Mouse (Mus musculus) mesoderm, embryonic 11.5 days (tissue): ENCODE measurements at regions not wholly inside any gene's neighbourhood (a gene's known extent, or its start where the extent isn't known, plus 50 kb on each side); places are given as distances from the start of the nearest gene placed in this dataset.

Source experiments
- DNase-seq: peaks from one replicate; pipeline ENCODE4 v3.0.0-alpha.2; 2012; ENCODE audit warnings: low read depth, low spot score

DNA sequence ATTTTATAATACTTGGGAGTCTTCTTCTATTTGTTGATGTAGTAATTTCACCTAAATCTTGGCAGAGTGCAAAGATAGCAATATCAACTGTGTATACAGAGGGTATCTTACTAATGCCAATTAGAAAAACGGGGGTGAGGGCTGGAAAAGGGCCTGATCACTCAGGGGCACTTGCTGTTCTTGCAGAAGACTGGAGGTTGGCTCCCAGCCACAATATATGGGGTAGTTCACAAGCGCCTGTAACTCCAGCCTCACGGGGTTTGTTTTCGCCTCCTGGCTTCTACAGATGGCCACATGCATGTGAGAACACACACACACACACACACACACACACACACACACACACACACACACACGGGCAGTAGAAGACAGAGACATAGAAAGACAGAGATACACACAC, 185.7 kb downstream of the Plk2 start:
- no peak for DNase-seq

- DNase-seq = no peak
Observed at GRCm38 (mm10) chr13:110584765-110585164, 189.9 kb downstream of the Plk2 start.

GRCm38 (mm10) chr13:110594630-110595029, 199.8 kb downstream of the Plk2 start:
- no peak for DNase-seq

- no peak for DNase-seq
Observed at GRCm38 (mm10) chr13:110599666-110600065, 204.8 kb downstream of the Plk2 start.

GRCm38 (mm10) chr13:110600377-110600776, 205.5 kb downstream of the Plk2 start:
- DNase-seq = no peak

- no peak for DNase-seq
Observed at GRCm38 (mm10) chr13:110601352-110601751, 206.5 kb downstream of the Plk2 start.

GRCm38 (mm10) chr13:110601840-110602239, 207.0 kb downstream of the Plk2 start:
- no peak for DNase-seq

DNA sequence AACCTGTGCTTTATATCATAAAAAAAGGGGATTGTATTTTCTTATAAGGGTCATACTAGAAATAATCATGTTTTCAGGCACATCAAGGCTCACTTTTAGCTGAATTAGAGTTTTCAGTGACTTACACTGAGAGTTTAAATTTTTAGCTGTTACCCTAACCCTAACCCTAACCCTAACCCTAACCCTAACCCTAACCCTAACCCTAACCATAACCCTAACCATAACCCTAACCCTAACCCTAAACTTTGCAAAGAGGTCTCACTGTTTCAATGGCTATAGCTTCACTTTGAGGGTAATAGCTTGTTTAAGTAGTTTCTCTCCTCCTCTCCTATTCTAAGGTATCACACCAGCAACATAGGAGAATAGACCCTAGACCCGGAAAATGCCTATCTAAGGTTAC, 208.0 kb downstream of the Plk2 start:
- no peak for DNase-seq

- DNase-seq = no peak
Observed at GRCm38 (mm10) chr13:110619010-110619409, 224.2 kb downstream of the Plk2 start.

DNA sequence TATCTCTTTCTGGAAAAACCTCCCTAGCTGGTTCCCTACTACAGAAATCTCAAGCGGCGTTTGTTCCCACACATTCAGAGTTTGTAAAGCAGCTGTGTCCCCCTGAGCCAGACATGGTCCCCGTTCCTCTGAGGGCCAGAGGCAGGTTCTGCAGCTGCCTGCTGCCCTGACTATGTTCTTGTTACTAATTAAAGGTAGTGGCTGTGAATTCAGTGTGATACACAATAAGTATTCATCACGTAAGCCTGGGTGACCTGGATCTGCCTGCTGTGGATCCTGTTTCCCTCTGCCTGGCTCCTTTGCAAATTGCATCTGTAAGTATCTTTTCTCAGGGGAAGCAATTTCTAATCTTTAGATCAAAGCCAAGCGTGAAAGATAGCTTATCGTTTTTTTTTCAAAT, 232.3 kb downstream of the Plk2 start:
- no peak for DNase-seq

DNA sequence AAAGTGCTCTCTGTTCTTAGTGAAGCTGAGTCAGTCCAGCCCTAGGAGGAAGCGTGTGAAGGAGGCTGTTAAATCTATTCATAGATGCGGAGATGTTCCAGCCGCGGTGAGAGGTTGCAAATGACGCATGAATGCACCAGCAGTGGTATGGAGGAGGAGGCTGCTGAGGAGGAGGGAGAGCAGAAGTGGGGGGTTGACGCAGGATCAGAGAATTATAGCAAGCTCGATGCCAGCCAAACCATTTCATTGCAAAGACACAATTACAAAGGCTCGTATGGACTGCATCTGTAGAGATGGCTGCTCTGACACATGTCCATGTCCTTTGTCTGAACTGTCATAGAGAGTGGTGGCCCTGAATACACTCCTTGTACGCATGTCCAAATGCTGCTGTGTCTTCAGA, 232.9 kb downstream of the Plk2 start:
- DNase-seq = no peak

- DNase-seq = no peak
Observed at GRCm38 (mm10) chr13:110628201-110628600, 233.4 kb downstream of the Plk2 start.

GRCm38 (mm10) chr13:110633261-110633781, 238.5 kb downstream of the Plk2 start:
- no peak for DNase-seq

DNA sequence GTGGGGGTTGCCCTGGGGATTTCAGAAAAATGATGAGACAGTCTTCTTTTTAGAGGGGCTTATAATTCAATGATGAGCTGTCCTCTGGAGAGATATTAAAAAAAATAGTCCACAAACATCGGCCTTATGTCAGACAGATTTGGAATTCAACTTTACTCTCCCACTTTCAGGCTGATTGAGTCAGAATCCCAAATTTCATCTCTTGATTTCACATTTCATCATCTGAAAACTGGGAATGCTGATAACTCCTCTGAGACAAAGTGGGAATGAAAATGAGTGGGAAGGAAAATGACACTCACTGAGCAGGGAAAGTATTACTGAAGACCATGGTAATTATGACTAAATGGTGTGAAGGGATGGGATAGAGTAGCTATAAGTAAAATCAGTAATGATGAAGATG, 239.1 kb downstream of the Plk2 start:
- DNase-seq = no peak

GRCm38 (mm10) chr13:110642792-110643191, 247.9 kb downstream of the Plk2 start:
- no peak for DNase-seq

- no peak for DNase-seq
Observed at GRCm38 (mm10) chr13:110643198-110643896, 248.5 kb downstream of the Plk2 start.

DNA sequence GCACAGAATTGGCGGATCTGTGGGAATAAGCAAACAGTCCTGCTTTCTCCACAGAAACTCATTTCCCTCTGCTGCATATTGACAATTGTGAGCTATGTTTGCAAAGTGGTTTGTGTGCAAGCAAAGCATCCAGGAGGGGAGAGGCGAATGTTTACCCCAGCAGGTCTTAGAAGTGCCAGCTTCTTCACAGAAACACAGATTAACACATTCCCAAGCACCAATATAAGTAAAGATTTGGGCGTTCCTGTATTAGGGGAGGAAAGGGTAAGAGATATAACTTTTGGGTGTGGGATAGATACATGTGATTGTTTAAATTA, 249.0 kb downstream of the Plk2 start:
- DNase-seq = no peak

DNA sequence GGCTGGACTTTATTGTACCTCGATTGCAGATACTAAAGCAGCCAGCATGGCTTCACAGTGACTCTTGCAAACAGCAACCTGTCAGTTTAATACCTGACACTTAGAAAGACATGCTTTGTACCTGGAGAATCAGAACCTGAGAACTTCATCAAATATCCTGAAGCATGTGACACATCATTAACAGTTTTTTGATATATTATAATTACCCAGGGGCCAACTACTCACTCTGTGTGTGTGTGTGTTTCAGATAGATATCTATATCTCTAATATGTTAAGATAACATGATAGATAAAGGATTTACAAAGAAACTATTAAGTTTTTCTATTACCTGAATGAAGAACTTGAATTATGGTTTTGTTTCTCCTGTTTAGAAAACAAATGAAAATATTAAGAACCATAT, 254.5 kb downstream of the Plk2 start:
- no peak for DNase-seq

DNA sequence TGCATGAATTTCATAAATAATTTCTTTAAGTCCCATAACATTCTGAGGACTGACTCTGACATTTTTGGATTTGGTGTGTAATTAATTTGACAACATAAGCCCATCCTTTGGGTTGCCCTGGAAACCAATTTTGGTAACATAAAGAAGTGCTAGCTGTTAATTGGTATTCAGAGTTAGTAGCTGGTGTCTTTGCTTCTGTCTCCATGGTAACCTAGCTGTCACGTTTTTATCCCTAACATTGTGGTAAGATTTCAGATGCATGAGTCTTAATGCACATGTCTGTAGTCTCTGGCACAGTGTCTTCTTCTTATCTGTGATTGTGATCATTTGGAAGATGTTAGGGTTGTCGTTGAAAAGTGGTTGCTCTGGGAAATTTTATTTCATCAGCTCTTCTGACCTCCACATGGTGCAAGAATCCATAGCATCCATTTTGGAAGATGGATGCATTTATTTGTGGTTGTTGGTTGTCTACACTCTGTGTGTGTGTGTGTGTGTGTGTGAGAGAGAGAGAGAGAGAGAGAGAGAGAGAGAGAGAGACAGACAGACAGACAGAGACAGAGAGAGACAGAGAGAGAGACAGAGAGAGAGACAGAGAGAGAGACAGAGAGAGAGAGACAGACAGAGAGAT, 255.1 kb downstream of the Plk2 start:
- DNase-seq = no peak

GRCm38 (mm10) chr13:110652201-110652600, 257.4 kb downstream of the Plk2 start:
- DNase-seq = no peak

DNA sequence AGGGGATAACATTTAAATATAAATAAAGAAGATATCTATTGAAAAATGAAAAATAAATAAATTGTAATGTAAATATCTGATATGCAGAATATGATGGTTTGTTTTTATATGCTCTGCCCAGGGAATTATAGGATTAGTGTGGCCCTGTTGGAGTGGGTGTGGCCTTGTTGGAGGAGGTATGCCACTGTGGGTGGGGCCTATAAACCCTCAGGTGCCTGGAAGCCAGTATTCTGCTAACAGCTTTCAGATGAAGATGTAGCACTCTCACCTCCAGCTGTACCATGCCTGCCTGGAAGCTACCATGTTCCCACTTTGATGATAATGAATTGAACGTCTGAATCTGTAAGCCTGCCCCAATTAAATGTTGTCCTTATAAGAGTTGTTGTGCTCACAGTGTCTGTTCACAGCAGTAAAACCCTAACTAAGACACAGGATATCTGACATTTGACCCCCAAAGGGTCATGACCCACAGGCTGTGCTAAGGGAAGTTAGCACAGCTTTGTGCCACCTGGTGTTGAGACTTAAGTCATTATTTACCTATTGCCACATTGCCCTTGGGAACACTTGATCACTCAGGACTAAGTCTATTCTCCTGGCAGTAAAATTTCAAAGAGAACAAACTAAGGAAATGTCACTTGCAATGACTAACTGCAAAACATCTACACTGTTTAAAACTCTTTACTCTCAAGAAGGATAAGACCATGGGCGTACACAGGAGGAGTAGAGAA, 270.4 kb downstream of the Plk2 start:
- peak; percentile 44 for DNase-seq

DNA sequence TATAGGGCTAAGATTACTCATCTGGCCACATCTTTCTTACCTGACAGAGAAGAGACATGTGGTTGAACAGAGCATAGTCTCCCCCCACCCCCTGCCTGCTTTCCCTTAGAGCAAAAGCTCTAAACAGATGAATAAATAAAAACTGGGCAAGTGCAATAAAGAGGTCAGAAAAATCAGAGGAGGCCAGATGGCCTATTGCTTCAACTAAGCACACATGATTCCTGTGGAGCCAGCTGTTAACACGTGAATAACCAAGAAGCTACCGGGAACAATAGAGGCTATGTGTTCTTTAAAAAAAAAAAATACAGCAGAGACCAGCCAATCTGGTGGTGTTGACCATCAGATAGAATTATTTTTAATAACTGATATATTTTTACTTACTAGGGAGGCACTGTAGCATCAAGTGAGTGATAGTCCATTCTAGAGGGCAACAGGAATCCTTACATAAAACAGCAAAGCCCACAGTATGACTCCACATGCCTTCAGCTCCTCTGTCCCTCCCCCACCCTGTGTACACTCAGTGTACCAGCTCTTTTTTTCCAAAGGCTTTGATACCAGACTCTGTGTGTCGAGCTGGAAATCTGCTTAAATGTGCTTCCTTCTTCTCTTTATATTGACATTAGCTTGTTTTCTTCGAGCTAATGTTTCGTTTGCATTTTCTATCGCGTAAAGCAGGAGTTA, 272.6 kb downstream of the Plk2 start:
- no peak for DNase-seq
